Mouse (Mus musculus) granulocyte monocyte progenitor cell, adult 5-6 weeks (primary cell): ENCODE measurements around the gene Cntn2. TPM values are rescaled to one million over a fixed set of nuclear protein-coding genes. Genes with fewer than 3 reads are reported as not detected.

Experiments
- ATAC-seq: replicated peaks from 2 replicates; pipeline ENCODE4 v1.8.0; 2016; ENCODE audit warnings: mild to moderate bottlenecking, moderate TSS enrichment, inconsistent platforms; ENCODE audit not compliant: poor library complexity, severe bottlenecking
- total RNA-seq, 2 experiments: library from RNA; stranded (forward) in 1 of 2; stranded (reverse) in 1 of 2; fragments of 200-712, 200-1000 nt in 1 of 2; fragments of >200 nt in 1 of 2; fragmentation: Nextera tagmentation in 1 of 2; gene quantifications; 2 replicates each; pipeline ENCODE4 v1.2.3; 2014 to 2017

The Cntn2 gene
- total RNA-seq, 2 experiments from 2014 or later: not detected

DNA sequence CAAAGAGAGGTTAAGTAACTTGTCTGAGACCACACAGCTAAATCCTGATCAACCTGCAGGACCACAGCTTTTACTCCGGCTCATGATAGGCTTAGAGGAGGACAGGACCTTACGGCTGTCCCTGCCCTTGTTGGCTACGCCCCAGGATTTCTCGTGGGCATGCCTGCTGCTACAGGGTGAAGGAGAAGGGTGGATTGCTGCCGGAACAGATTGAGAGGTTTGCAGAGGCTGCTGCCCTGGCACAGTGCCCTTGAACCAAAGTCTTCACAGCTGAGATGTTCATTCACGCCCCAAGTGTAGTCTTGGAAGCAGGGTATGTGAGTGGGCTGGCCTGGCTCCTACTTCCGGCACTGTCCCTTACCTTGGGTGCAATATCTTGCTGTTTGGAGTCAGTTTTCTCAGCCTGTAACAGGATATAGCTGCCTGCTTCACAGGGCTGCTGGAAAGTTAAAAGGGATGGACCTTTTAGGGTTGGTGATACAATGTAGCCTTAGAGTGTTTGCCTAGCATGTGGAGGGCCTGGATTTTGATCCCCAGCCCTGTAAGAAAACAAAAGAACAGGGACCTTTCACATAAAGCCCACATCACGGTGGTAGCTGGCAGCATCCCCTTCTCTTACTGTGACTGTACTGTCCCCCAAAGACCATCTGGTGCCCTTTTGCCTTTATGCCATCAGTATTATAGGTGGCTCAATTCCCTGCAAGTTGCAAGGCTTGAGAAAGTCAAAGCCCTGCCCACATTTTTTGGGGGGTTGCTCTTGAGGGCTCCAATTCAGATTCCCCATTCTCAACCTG is 18.0 kb upstream of the Cntn2 start:
- no peak for ATAC-seq

- no peak for ATAC-seq
Observed at GRCm38 (mm10) chr1:132559045-132559444, 16.0 kb upstream of the Cntn2 start.

DNA sequence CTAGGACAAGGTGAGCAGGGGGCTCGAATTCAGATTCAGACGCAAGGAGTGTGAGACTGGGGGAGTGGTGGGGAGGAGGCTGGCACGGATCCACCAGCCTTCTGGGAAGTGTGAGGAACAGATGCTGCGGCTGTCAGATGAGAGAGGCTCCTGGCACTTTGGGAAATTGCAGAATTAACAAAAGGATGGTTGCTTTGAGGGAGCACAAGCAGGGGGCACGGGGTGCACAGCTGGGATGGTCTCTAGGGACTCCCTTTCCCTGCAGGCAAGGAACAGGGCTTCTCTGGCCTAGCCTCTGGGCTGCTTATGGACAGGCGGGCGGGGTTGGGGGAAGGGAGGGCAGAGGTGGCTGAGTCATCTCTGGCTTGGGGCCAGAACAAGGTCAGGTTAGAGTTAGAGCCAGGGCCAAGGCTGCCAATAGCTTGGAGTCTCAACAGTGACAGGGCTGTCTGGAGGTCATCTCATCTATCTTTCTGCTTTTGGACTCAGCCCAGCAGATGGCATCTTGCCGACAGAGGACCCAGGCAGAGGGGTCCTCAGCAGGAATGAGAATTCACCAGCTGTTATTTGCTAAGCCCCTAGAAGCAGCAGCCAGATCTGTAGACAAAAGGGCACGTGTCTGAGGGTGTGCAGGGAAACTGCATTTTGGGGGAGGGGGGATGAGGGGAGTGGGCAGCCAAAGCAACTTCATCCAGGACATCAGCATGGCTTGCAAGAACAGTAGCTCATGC is 15.0 kb upstream of the Cntn2 start:
- no peak for ATAC-seq

- ATAC-seq: no peak
Observed at GRCm38 (mm10) chr1:132543789-132544188, 733 bp upstream of the Cntn2 start.

- no peak for ATAC-seq
Observed at GRCm38 (mm10) chr1:132541824-132542599, 1.0 kb downstream of the Cntn2 start.

GRCm38 (mm10) chr1:132541171-132541823 is 1.8 kb downstream of the Cntn2 start:
- peak; percentile 40; the same call in 1 of the 2 replicates for ATAC-seq

- no peak for ATAC-seq
Observed at GRCm38 (mm10) chr1:132540701-132541100, 2.4 kb downstream of the Cntn2 start.

DNA sequence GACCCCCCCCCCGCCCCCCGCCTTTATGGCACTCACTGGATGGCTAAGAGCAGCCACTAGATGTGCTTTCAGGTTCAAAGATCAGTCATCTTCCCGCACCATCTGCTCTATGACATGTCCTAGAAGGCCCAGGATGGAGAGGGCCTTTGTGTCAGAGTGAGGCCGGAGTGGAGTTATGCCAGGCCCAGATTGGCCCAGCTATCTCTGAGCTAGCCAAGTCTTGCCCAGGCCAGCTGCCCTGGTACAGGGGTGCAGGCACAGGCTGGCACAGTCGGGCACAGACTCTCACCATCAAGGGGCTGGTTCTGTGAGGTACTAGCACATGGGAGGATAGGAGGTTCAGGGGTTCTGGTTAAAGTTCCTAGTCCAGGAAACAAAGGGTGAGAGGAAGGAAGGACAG is 5.3 kb downstream of the Cntn2 start:
- no peak for ATAC-seq

GRCm38 (mm10) chr1:132536416-132536815 is 6.6 kb downstream of the Cntn2 start:
- ATAC-seq: no peak

- ATAC-seq: no peak
Observed at GRCm38 (mm10) chr1:132535541-132535940, 7.5 kb downstream of the Cntn2 start.

DNA sequence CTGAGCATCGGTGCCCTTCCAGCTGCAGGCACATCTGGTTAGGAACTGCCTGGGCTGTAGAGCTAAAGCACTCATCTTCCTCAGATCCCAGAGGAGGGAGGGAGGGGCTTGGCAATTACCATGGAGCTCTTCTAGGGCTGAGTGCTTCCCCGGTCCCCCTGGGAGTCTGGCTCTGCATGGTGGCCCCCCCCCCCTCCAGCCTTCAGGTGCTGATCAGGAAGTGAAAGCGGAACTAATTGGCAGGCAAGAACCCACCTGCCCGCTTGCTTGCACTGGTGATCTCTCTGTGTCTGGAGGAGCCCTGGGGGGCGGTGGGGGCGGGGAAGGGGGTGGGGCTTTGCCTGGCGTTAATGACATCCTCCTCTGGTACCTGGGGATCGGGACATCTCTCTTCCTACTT is 9.2 kb downstream of the Cntn2 start:
- no peak for ATAC-seq

GRCm38 (mm10) chr1:132532521-132532920 is 10.5 kb downstream of the Cntn2 start:
- no peak for ATAC-seq

DNA sequence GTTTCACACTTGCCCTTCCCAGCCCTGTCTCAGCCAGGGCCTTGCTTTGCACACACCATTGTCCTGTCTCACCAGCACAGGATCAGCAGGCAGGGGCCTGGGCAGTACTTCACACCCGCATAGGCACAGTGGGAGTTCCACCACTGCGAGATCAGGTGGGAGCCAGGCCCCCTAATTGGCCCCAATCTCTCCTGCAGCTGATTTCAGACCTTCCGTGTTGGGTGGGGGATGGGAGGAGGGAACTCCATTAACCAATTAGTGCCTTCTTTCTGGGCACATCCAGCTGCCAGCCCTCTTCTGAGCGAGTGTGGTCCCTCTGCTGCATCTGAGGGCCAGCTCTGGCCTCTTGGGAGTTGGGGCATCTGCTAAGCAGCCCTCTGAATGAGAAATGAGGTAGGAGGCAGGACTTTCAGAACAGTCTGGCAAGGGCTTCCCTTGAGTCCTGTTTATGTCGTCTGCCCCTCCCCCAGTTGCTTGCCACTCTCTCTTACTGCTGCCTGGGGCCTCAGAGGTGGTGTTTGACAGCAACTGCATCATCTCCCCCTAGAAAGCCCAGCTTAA is 12.3 kb downstream of the Cntn2 start:
- no peak for ATAC-seq

- ATAC-seq: no peak
Observed at GRCm38 (mm10) chr1:132528647-132529334, 14.3 kb downstream of the Cntn2 start.

DNA sequence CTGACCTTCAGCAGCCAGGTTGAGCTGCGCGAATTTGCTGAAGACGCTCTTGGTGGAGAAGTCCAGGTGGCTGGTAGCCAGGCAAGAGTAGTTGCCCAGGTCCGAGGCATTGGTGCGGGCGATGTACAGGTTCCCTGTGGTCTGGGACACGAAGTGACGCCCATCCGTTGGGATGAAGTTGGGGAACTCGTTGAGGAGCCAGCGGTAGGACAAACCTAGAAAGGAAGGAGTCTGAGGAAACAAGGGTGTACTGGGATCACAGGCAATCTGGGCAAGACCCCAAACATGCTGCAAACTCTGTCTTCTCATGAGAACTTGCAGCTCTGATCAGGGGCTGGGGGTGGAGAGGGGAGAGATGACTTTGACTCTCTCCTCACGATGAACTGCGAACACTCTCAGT is 15.0 kb downstream of the Cntn2 start:
- no peak for ATAC-seq

GRCm38 (mm10) chr1:132525832-132526231 is 17.2 kb downstream of the Cntn2 start:
- ATAC-seq: peak; percentile 65

GRCm38 (mm10) chr1:132523920-132524319 is 19.1 kb downstream of the Cntn2 start:
- peak; percentile 44; the same call in 1 of the 2 replicates for ATAC-seq

GRCm38 (mm10) chr1:132523048-132523447 is 20.0 kb downstream of the Cntn2 start:
- no peak for ATAC-seq

GRCm38 (mm10) chr1:132520764-132521163 is 22.3 kb downstream of the Cntn2 start:
- peak; percentile 91 for ATAC-seq
